Mouse (Mus musculus): ENCODE measurements around the gene 4930572O03Rik.
"Not testable (repeated sequence)": the region's sequence is repeated elsewhere in the genome, so short reads cannot be mapped to it uniquely, and the experiment has no call there.

- TF ChIP-seq POLR2A (IDR thresholded peaks at IDR 0.05; ENCODE audit: low read depth, low read length); CTCF (IDR thresholded peaks at IDR 0.05; ENCODE audit: extremely low read depth, insufficient read depth, insufficient read length, insufficient replicate concordance): not testable (repeated sequence)
Observed at GRCm38 (mm10) chr5:15677750-15678149, 20.9 kb upstream of the 4930572O03Rik start.

Measured in spleen, adult 2 months (tissue).